Mouse (Mus musculus) midbrain, embryonic 16.5 days (tissue): ENCODE data around the gene Atn1. TPM values are rescaled to one million over a fixed set of nuclear protein-coding genes. Genes with fewer than 3 reads are reported as not detected.

Experiments
- ATAC-seq: fragments of 200-750 bp; cut with Nextera tagmentation; 2 replicates; pipeline ENCODE4 v1.8.0; 2017; ENCODE audit warnings: moderate TSS enrichment
- H3K27ac ChIP-seq: fragments of 300-500 bp; sonication (generic); 2 replicates; pipeline ENCODE4 v1.5.1; 2014; ENCODE audit warnings: mild to moderate bottlenecking, low read length, mixed read lengths
- H3K27me3 ChIP-seq: fragments of 300-500 bp; sonication (generic); 2 replicates; pipeline ENCODE4 v1.6.1; 2014; ENCODE audit warnings: low read depth, low read length, mixed read lengths; ENCODE audit not compliant: control insufficient read depth, insufficient read depth
- H3K36me3 ChIP-seq: fragments of 300-500 bp; sonication (generic); 2 replicates; pipeline ENCODE4 v1.6.1; 2014; ENCODE audit warnings: mild to moderate bottlenecking, low read length, moderate library complexity, mixed read lengths; ENCODE audit not compliant: control insufficient read depth, insufficient read depth
- H3K4me1 ChIP-seq: fragments of 300-500 bp; sonication (generic); 2 replicates; pipeline ENCODE4 v1.6.1; 2014; ENCODE audit warnings: mild to moderate bottlenecking, low read length, mixed read lengths; ENCODE audit not compliant: control insufficient read depth, insufficient read depth
- H3K4me2 ChIP-seq: fragments of 300-500 bp; sonication (generic); 2 replicates; pipeline ENCODE4 v1.6.1; 2014; ENCODE audit warnings: mild to moderate bottlenecking, low read length, mixed read lengths
- H3K4me3 ChIP-seq: fragments of 300-500 bp; sonication (generic); 2 replicates; pipeline ENCODE4 v1.5.1; 2014; ENCODE audit warnings: low read depth, mild to moderate bottlenecking, low read length, moderate library complexity, mixed read lengths
- H3K9ac ChIP-seq: fragments of 300-500 bp; sonication (generic); 2 replicates; pipeline ENCODE4 v1.6.1; 2014; ENCODE audit warnings: low read depth, low read length, mixed read lengths
- H3K9me3 ChIP-seq: fragments of 300-500 bp; sonication (generic); replicated peaks from 2 replicates; pipeline ENCODE4 v1.6.1; 2014; ENCODE audit warnings: mild to moderate bottlenecking, low read length, mixed read lengths; ENCODE audit not compliant: control insufficient read depth, poor library complexity, severe bottlenecking
- WGBS: fragments of 180-500 bp; shearing (Covaris S2); extraction: QIAGEN DNeasy Blood & Tissue Kit; methylation state at CpG from one replicate; pipeline ENCODE4 v1.1.7; 2014; 5-methylcytosine and 5-hydroxymethylcytosine counted together
- polyA plus RNA-seq: library from polyadenylated mRNA; unstranded; fragments of >200 nt; fragmentation: Nextera tagmentation; extraction: Ambion mirVana; gene quantifications from 2 replicates; pipeline ENCODE4 v1.2.1, GENCODE M21; 2015

Gene Atn1
- polyA plus RNA-seq, 1 experiment from 2014 or later = 28.9 TPM

GRCm38 (mm10) chr6:124745490-124746295, 10.6 kb downstream of the Atn1 start:
- Histone ChIP-seq H3K4me1 (peaks cover 21% of the 10 kb centered on the region), H3K27me3 (no peaks in the 10 kb centered on the region), H3K4me2 (peak overlapping the region; percentile 96), H3K4me3 (peak overlapping the region; percentile 48), H3K27ac (peak overlapping the region; percentile 88), H3K9ac (peak overlapping the region; percentile 86), H3K9me3 (no peaks in the 10 kb centered on the region), H3K36me3 (peaks cover 38% of the 10 kb centered on the region)
- WGBS = under 1% methylated on average over 84 of the region's 85 CpGs
- ATAC-seq = peak; percentile 82

GRCm38 (mm10) chr6:124744755-124745321, 11.5 kb downstream of the Atn1 start:
- Histone ChIP-seq H3K9ac (peak overlapping the region; percentile 86), H3K4me3 (peak overlapping the region; percentile 48; the same call in 1 of the 2 replicates), H3K27me3 (no peaks in the 10 kb centered on the region), H3K4me1 (peaks cover 24% of the 10 kb centered on the region), H3K36me3 (peaks cover 38% of the 10 kb centered on the region), H3K4me2 (peak overlapping the region; percentile 96), H3K9me3 (no peaks in the 10 kb centered on the region), H3K27ac (peak overlapping the region; percentile 88)
- no peak; the same call in 1 of the 2 replicates for ATAC-seq
- 76% methylated on average over 26 of the region's 26 CpGs for WGBS

GRCm38 (mm10) chr6:124743647-124744046, 12.7 kb downstream of the Atn1 start:
- Histone ChIP-seq H3K4me1 (peaks cover 36% of the 10 kb centered on the region), H3K4me3 (no peak overlapping the region), H3K27ac (no peak overlapping the region), H3K27me3 (no peaks in the 10 kb centered on the region), H3K36me3 (peaks cover 33% of the 10 kb centered on the region), H3K9me3 (no peaks in the 10 kb centered on the region), H3K9ac (no peak overlapping the region), H3K4me2 (no peak overlapping the region)
- ATAC-seq = no peak
- WGBS = 93% methylated on average over 8 of the region's 8 CpGs

- WGBS = 93% methylated on average over 15 of the region's 15 CpGs
- Histone ChIP-seq H3K4me3 (no peak overlapping the region), H3K36me3 (peaks cover 33% of the 10 kb centered on the region), H3K27me3 (no peaks in the 10 kb centered on the region), H3K9me3 (no peaks in the 10 kb centered on the region), H3K4me2 (no peak overlapping the region), H3K4me1 (peaks cover 38% of the 10 kb centered on the region), H3K27ac (no peak overlapping the region; the same call in 1 of the 2 replicates), H3K9ac (no peak overlapping the region)
- no peak for ATAC-seq
Measured at GRCm38 (mm10) chr6:124742839-124743514, 13.3 kb downstream of the Atn1 start.

- Histone ChIP-seq H3K27ac (peak overlapping the region; percentile 94), H3K4me3 (peak overlapping the region; percentile 71), H3K9me3 (no peaks in the 10 kb centered on the region), H3K36me3 (peaks cover 24% of the 10 kb centered on the region), H3K27me3 (no peaks in the 10 kb centered on the region), H3K9ac (peak overlapping the region; percentile 56; the same call in 1 of the 2 replicates), H3K4me1 (peaks cover 38% of the 10 kb centered on the region), H3K4me2 (peak overlapping the region; percentile 79)
- ATAC-seq = no peak
- 66% methylated on average over 3 of the region's 3 CpGs for WGBS
Measured at GRCm38 (mm10) chr6:124741842-124742241, 14.5 kb downstream of the Atn1 start.

GRCm38 (mm10) chr6:124740888-124741761, 15.2 kb downstream of the Atn1 start, which contains the start of gene Grcc10:
Grcc10 (minus strand) TSS chr6:124741374.
- H3K27ac ChIP-seq = peak within 1 kb of the TSS; percentile 94
- ATAC-seq = peak; percentile 87
- peak within 1 kb of the TSS; percentile 71 for H3K4me3 ChIP-seq
- H3K27me3 ChIP-seq = no peaks in the 10 kb centered on the region
- peak within 1 kb of the TSS; percentile 96 for H3K9ac ChIP-seq
- no peaks in the 10 kb centered on the region for H3K9me3 ChIP-seq
- peaks cover 33% of the 10 kb centered on the region for H3K4me1 ChIP-seq
- peaks cover 21% of the 10 kb centered on the region for H3K36me3 ChIP-seq
- peak within 1 kb of the TSS; percentile 79 for H3K4me2 ChIP-seq
- under 1% methylated on average over 41 of the region's 41 CpGs for WGBS

GRCm38 (mm10) chr6:124740211-124740887, 16.0 kb downstream of the Atn1 start:
- Histone ChIP-seq H3K4me1 (peaks cover 29% of the 10 kb centered on the region), H3K4me2 (peak overlapping the region; percentile 79), H3K9me3 (no peaks in the 10 kb centered on the region), H3K36me3 (peaks cover 21% of the 10 kb centered on the region), H3K9ac (peak overlapping the region; percentile 96), H3K4me3 (peak overlapping the region; percentile 71), H3K27me3 (no peaks in the 10 kb centered on the region), H3K27ac (peak overlapping the region; percentile 94)
- peak; percentile 32 for ATAC-seq
- under 1% methylated on average over 29 of the region's 29 CpGs for WGBS
